Mouse (Mus musculus): Measurements from ENCODE around the gene Rb1. TPM values are rescaled to one million over a fixed set of nuclear protein-coding genes. Genes with fewer than 3 reads are reported as not detected.
A peak's percentile ranks its signal among the peaks of the same experiment; 100 is the strongest.

Gene Rb1
- 38.1 and 46.0 TPM in 2 replicates for polyA plus RNA-seq (2016; fragmentation: Nextera tagmentation; extraction: Ambion mirVana)

DNA sequence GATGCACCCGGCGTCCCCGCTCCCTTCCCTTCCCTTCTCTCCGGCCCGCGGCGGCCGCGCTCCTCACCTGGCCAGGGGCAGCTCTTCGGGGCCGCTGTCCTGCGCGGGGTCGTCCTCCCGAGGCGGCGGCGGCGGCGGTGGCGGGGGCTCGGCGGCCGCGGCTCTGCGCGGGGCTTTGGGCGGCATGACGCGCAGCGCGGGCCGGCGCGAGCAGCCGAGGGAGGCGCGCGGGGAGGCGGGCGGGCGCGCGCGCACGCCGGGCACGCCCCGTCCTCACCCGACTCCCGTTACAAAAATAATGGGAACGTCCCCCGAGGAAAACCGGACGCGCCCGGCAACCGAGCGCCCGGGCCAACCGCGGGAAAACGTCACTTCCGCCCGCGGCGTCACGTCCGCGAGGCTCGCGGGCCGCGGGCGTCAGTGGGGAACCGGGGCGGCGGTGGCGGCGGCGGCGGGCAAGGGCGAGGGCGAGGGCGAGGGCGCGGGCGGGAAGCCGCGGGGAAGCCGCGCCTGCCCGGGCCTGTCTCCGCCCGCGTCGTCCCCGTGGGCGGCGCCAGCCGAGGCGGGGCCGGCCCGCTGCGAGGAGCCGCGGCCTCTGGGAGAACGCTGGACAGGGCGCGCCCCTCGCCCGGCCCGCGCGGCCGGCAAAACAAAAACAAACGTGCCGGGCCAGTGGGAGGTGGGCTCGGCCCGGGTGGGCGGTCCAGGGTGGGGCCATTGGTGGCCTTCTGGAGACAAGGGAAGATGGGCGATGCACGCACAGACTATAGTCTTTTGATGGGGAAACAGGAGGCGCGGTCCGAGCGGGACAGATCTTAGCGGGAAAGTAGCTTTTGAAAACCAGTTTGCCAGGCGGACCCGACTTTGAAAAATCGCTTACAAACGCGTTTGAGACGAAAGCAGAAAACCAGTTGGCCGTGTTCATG, at the start of gene Rb1:
Gene Rb1 (minus strand): TSS at position 367 of the 926 bp plus-strand sequence.
- Histone ChIP-seq H3K9me3 (no peaks in the 10 kb centered on the region), H3K27ac (peak within 1 kb of the TSS; percentile 92), H3K4me3 (peak within 1 kb of the TSS; percentile 99), H3K36me3 (no peaks in the 10 kb centered on the region), H3K4me1 (peaks cover 9% of the 10 kb centered on the region), H3K27me3 (replicated peaks) (no peaks in the 10 kb centered on the region), H3K9ac (peak within 1 kb of the TSS; percentile 92), H3K4me2 (replicated peaks) (peak within 1 kb of the TSS; percentile 62)
- peak; percentile 92 for ATAC-seq (ENCODE audit: low FRiP score, low read depth)
- under 1% methylated on average over 118 of the region's 135 CpGs for WGBS

GRCm38 (mm10) chr14:73374315-73374890, 48.8 kb upstream of the Rb1 start:
- no peaks in the 10 kb centered on the region for H3K9me3 ChIP-seq
- no peak overlapping the region; the same call in 1 of the 2 replicates for H3K4me2 ChIP-seq (replicated peaks)
- no peak for ATAC-seq (ENCODE audit: low FRiP score, low read depth)
- 65% methylated on average over 11 of the region's 11 CpGs for WGBS
- H3K27me3 ChIP-seq (replicated peaks) = no peaks in the 10 kb centered on the region
- peaks cover 8% of the 10 kb centered on the region; the same call in 1 of the 2 replicates for H3K4me1 ChIP-seq
- no peak overlapping the region for H3K27ac ChIP-seq
- no peak overlapping the region for H3K9ac ChIP-seq
- H3K36me3 ChIP-seq = peaks cover 10% of the 10 kb centered on the region; the same call in 1 of the 2 replicates
- no peak overlapping the region for H3K4me3 ChIP-seq

GRCm38 (mm10) chr14:73373606-73374005, 48.0 kb upstream of the Rb1 start:
- Histone ChIP-seq H3K9me3 (no peaks in the 10 kb centered on the region), H3K27ac (no peak overlapping the region), H3K4me2 (replicated peaks) (no peak overlapping the region), H3K4me1 (peaks cover 8% of the 10 kb centered on the region; the same call in 1 of the 2 replicates), H3K27me3 (replicated peaks) (no peaks in the 10 kb centered on the region), H3K9ac (no peak overlapping the region), H3K36me3 (peaks cover 7% of the 10 kb centered on the region; the same call in 1 of the 2 replicates), H3K4me3 (no peak overlapping the region)
- 84% methylated on average over 8 of the region's 8 CpGs for WGBS
- ATAC-seq (ENCODE audit: low FRiP score, low read depth) = no peak

GRCm38 (mm10) chr14:73372990-73373389, 47.4 kb upstream of the Rb1 start:
- H3K36me3 ChIP-seq = peaks cover 5% of the 10 kb centered on the region
- no peaks in the 10 kb centered on the region for H3K27me3 ChIP-seq (replicated peaks)
- no peak for ATAC-seq (ENCODE audit: low FRiP score, low read depth)
- WGBS = 93% methylated on average over 4 of the region's 4 CpGs
- no peak overlapping the region for H3K4me2 ChIP-seq (replicated peaks)
- no peak overlapping the region for H3K4me3 ChIP-seq
- no peaks in the 10 kb centered on the region for H3K9me3 ChIP-seq
- H3K4me1 ChIP-seq = peaks cover 8% of the 10 kb centered on the region; the same call in 1 of the 2 replicates
- H3K27ac ChIP-seq = no peak overlapping the region
- H3K9ac ChIP-seq = no peak overlapping the region

GRCm38 (mm10) chr14:73371577-73371976, 46.0 kb upstream of the Rb1 start:
- Histone ChIP-seq H3K27me3 (replicated peaks) (no peaks in the 10 kb centered on the region), H3K4me1 (peaks cover 8% of the 10 kb centered on the region; the same call in 1 of the 2 replicates), H3K9ac (no peak overlapping the region), H3K36me3 (peaks cover 16% of the 10 kb centered on the region), H3K4me3 (no peak overlapping the region), H3K9me3 (no peaks in the 10 kb centered on the region), H3K27ac (no peak overlapping the region), H3K4me2 (replicated peaks) (no peak overlapping the region)
- 93% methylated on average over 4 of the region's 4 CpGs for WGBS
- no peak for ATAC-seq (ENCODE audit: low FRiP score, low read depth)

- WGBS = 91% methylated on average over 23 of the region's 23 CpGs
- Histone ChIP-seq H3K9ac (no peak overlapping the region), H3K4me1 (peaks cover 8% of the 10 kb centered on the region; the same call in 1 of the 2 replicates), H3K9me3 (no peaks in the 10 kb centered on the region), H3K4me3 (no peak overlapping the region), H3K4me2 (replicated peaks) (no peak overlapping the region), H3K27ac (no peak overlapping the region), H3K36me3 (peaks cover 22% of the 10 kb centered on the region), H3K27me3 (replicated peaks) (no peaks in the 10 kb centered on the region)
- no peak for ATAC-seq (ENCODE audit: low FRiP score, low read depth)
These were observed 45.2 kb upstream of the Rb1 start for GRCm38 (mm10) chr14:73370695-73371372.

GRCm38 (mm10) chr14:73370078-73370670, 44.6 kb upstream of the Rb1 start:
- H3K4me1 ChIP-seq = peaks cover 8% of the 10 kb centered on the region; the same call in 1 of the 2 replicates
- H3K9me3 ChIP-seq = no peaks in the 10 kb centered on the region
- no peak overlapping the region for H3K4me3 ChIP-seq
- no peak for ATAC-seq (ENCODE audit: low FRiP score, low read depth)
- WGBS = 92% methylated on average over 11 of the region's 11 CpGs
- peaks cover 29% of the 10 kb centered on the region for H3K36me3 ChIP-seq
- H3K27ac ChIP-seq = no peak overlapping the region
- no peaks in the 10 kb centered on the region for H3K27me3 ChIP-seq (replicated peaks)
- no peak overlapping the region for H3K4me2 ChIP-seq (replicated peaks)
- H3K9ac ChIP-seq = no peak overlapping the region

- Histone ChIP-seq H3K27me3 (replicated peaks) (no peaks in the 10 kb centered on the region), H3K9ac (no peak overlapping the region), H3K4me2 (replicated peaks) (no peak overlapping the region), H3K36me3 (peaks cover 34% of the 10 kb centered on the region), H3K4me1 (peaks cover 4% of the 10 kb centered on the region; the same call in 1 of the 2 replicates), H3K4me3 (no peak overlapping the region), H3K9me3 (no peaks in the 10 kb centered on the region), H3K27ac (no peak overlapping the region)
- no peak for ATAC-seq (ENCODE audit: low FRiP score, low read depth)
- 76% methylated on average over 4 of the region's 4 CpGs for WGBS
These were observed 44.0 kb upstream of the Rb1 start for GRCm38 (mm10) chr14:73369634-73370033.

DNA sequence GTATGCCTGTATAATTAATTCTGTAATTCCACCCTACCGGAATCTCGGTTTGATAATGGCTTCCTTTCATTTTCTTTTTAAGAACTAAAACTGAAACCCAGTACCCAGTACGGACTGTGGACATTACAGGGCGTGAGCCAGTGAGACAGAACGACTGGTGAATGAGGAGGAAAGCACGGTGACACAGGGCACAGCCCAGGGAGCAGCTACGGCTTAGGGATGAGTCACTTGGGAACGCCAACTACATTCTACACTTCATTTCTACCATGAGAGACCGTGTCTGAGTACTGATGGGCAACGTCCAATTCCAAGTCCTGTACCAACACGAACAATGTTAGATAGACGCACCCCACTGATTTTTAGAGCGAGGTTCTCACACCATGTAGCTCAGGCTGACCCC, 43.3 kb upstream of the Rb1 start:
- Histone ChIP-seq H3K27ac (no peak overlapping the region), H3K36me3 (peaks cover 41% of the 10 kb centered on the region), H3K9ac (no peak overlapping the region), H3K4me3 (no peak overlapping the region), H3K4me2 (replicated peaks) (no peak overlapping the region), H3K27me3 (replicated peaks) (no peaks in the 10 kb centered on the region), H3K4me1 (no peaks in the 10 kb centered on the region), H3K9me3 (no peaks in the 10 kb centered on the region)
- ATAC-seq (ENCODE audit: low FRiP score, low read depth) = no peak
- 95% methylated on average over 13 of the region's 13 CpGs for WGBS

DNA sequence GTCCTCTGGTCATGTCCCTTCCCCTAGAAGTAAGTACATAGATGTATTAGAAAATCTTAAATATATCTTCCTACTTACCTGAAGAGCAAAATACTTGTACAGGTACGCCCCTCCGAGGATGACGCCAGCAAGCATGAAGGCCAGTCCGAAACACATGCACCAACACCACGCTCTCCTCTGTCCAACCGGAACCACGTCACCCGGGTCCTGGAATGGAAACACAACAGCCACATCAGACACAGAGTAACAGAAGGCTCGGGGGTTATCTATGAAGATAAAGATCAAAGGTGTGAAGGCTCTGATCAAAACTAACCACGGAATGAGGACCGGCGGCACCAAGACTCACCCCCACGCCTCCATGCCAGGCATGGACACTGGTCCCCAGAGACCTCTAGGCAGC, 42.6 kb upstream of the Rb1 start:
- no peaks in the 10 kb centered on the region for H3K4me1 ChIP-seq
- no peak overlapping the region for H3K9ac ChIP-seq
- H3K4me2 ChIP-seq (replicated peaks) = no peak overlapping the region
- no peaks in the 10 kb centered on the region for H3K27me3 ChIP-seq (replicated peaks)
- H3K4me3 ChIP-seq = no peak overlapping the region
- WGBS = 94% methylated on average over 13 of the region's 13 CpGs
- ATAC-seq (ENCODE audit: low FRiP score, low read depth) = no peak
- H3K27ac ChIP-seq = no peak overlapping the region
- H3K36me3 ChIP-seq = peaks cover 49% of the 10 kb centered on the region
- no peaks in the 10 kb centered on the region for H3K9me3 ChIP-seq

- Histone ChIP-seq H3K4me1 (no peaks in the 10 kb centered on the region), H3K27ac (no peak overlapping the region), H3K9ac (no peak overlapping the region), H3K36me3 (peaks cover 66% of the 10 kb centered on the region), H3K9me3 (no peaks in the 10 kb centered on the region), H3K4me3 (no peak overlapping the region), H3K27me3 (replicated peaks) (no peaks in the 10 kb centered on the region), H3K4me2 (replicated peaks) (no peak overlapping the region)
- ATAC-seq (ENCODE audit: low FRiP score, low read depth) = no peak
- WGBS = 89% methylated on average over 11 of the region's 11 CpGs
These were observed 40.7 kb upstream of the Rb1 start for GRCm38 (mm10) chr14:73366278-73366677.

DNA sequence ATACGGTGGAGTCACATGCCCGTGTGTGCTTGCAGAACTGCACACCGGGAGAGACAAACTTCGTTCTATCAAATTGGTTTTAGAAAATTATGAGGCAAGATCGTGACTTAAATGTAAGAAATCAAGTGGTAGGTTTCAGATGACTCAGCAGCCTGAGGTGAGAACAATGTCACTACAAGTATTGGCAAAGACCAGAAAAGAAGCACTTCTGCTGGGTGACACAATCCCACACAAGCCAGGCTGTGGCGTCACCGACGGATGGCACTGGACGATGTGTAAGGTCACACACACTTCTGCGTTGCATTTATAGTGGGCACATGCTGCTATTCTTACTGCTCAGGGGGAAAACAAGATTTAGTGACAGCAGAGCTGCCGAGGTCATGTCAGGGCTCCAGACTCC, 38.2 kb upstream of the Rb1 start:
- Histone ChIP-seq H3K27me3 (replicated peaks) (no peaks in the 10 kb centered on the region), H3K4me3 (no peak overlapping the region), H3K27ac (no peak overlapping the region), H3K9ac (no peak overlapping the region), H3K36me3 (peaks cover 90% of the 10 kb centered on the region), H3K4me1 (no peaks in the 10 kb centered on the region), H3K9me3 (no peaks in the 10 kb centered on the region), H3K4me2 (replicated peaks) (no peak overlapping the region)
- 98% methylated on average over 11 of the region's 11 CpGs for WGBS
- no peak for ATAC-seq (ENCODE audit: low FRiP score, low read depth)
